Mouse (Mus musculus): ENCODE data around the gene Susd1.

Susd1 gene

GRCm38 (mm10) chr4:59381007-59381743, 57.3 kb downstream of the Susd1 start:
- peak; percentile 100 for DNase-seq (ENCODE audit: low read depth)

DNA sequence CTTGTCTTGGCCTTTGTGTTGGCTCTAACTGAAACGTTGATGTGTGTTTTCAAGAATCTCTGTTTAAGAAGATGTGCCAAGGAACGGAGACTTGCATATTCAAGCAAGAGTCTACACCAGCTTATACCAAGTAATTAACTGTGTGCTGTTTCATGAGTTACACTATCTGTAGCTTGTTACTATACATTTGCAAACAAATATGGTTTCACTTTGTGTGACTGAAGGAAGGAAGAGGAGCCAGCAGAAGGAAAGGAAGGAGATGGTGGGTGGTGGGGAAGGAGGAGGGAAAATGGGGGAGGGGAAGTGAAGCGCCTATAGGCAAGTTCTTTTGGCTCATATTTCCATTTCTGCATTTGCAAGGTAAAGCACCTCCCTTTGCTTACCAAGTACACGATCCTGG, 58.0 kb downstream of the Susd1 start:
- no peak for DNase-seq (ENCODE audit: low read depth)

GRCm38 (mm10) chr4:59379876-59380275, 58.6 kb downstream of the Susd1 start:
- DNase-seq (ENCODE audit: low read depth), result no peak

DNA sequence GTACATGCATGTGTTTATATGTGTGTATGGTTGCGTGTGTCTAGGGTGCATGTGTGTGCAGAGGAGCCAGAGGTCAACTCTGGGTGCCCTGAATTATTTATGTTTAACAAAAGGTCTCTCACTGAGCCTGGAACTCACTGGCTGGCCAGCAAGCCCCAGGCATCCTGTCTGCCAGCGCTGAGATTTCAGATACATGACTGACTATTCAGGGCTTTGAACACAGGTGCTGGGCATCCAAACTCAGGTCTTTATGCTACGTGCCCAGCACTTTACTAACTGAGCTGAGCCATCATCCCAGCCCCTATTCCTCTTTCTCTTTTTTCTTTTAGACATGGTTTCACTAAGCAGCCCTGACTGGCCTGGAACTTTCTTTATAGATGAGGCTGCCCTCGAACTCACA, 59.8 kb downstream of the Susd1 start:
- DNase-seq (ENCODE audit: low read depth), result no peak

GRCm38 (mm10) chr4:59374271-59374938, 64.0 kb downstream of the Susd1 start:
- DNase-seq (ENCODE audit: low read depth), result peak; percentile 65

DNA sequence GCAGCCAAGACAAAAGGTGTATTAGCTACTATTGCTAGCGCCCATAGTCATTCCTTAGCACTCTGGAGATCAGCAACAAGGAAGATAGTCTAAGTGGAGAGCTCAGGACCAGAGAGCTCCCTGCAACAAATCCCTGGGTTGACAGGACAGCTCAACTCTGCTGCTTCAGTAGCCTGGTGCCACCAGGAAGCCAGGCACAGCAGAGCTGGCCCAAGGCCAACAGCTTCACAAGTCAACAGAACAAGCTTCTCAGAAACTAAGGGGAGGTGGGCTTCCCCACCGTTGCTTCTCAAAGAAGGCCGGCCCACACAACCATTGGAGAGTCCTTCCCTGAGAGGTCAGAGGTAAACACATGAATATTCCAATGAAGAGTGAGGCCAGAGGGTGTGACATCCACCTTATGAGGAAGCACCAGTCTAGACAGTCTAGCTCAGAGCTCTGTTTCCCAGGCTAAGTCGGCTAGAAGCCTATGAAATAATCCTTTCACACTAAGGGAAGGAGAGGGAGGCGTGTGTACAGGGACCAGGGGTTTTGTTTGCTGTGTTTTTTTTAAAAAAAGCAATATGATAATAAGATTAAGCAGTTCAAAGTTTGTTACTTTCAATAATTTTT, 65.8 kb downstream of the Susd1 start:
- DNase-seq (ENCODE audit: low read depth), result no peak

DNA sequence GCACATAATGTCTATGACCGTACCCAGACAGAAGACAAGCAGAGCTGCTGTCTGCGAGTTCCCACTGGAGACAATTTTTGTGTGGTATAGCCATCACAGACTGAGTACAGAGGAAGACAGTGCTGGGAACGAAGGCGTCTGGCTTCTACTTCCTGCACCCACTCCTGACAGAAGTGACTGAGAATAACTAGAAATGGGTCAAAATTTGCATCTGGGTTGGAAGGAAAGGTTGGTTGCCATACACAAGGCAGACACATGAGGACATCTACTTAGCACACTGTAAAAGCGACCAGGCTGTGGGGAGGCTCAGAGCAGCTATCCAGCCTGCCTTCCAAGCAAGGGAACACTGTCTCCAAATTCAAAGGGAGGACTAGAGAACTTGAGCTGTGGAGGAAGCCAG, 66.5 kb downstream of the Susd1 start:
- DNase-seq (ENCODE audit: low read depth), result no peak

DNA sequence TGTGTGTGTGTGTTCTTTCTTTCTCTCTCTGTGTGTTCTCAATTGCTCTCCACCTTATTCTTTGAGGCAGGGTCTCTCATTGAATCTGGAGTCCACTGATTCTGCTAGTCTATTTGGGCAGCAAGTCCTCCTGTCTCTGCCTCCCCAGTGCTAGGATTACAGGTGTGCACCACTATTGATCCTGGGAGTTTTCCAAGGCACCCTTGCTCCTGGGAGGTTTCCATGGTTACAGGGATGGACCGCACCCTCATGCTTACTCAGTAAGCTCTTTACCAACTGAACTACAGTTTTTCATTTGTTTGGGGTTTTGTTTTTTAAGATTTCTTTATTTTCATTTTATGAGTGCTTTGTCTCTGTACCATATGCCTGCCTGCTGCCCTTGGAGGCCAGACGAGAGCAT, 68.5 kb downstream of the Susd1 start:
- DNase-seq (ENCODE audit: low read depth), result no peak

DNA sequence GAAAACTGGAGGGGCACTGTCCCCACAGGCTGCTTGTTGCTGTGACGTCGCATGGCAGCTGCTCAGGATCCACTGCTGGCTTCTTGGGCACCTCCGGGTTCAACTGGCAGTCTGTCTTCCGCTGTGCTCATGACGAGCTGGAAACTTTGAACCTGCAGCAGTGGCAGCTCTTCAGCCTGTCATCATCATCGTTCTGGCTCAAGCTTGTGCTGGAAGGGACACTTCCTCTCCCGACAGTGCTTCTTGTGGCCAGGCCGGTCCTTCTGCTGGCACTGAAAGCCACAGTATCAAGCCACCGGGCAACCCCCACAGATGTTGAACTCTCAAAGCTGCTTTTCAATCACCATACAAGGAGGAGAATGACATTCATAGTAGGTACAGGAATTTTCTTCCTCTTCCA, 70.3 kb downstream of the Susd1 start:
- DNase-seq (ENCODE audit: low read depth), result no peak

GRCm38 (mm10) chr4:59366206-59366605, 72.2 kb downstream of the Susd1 start:
- peak; percentile 59 for DNase-seq (ENCODE audit: low read depth)

DNA sequence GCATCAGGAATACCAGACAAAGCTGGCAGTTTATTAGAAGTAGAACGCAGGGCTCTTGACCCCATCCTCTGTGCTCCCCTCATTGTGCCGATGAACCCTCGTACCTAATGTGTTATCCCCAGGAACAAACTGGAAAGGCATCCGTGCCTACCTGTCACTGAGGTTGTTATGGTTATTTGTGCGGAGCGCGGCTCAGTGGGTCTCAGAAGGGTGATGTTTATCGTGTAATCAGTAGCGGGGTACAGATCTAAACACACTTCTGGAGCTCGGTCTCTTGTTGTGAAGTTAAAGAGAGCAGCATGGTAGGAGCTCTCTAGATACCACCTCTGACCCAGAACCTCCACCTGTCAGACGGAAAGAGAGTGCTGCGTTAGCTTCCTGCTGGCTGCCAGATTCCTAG, 72.9 kb downstream of the Susd1 start:
- no peak for DNase-seq (ENCODE audit: low read depth)

DNA sequence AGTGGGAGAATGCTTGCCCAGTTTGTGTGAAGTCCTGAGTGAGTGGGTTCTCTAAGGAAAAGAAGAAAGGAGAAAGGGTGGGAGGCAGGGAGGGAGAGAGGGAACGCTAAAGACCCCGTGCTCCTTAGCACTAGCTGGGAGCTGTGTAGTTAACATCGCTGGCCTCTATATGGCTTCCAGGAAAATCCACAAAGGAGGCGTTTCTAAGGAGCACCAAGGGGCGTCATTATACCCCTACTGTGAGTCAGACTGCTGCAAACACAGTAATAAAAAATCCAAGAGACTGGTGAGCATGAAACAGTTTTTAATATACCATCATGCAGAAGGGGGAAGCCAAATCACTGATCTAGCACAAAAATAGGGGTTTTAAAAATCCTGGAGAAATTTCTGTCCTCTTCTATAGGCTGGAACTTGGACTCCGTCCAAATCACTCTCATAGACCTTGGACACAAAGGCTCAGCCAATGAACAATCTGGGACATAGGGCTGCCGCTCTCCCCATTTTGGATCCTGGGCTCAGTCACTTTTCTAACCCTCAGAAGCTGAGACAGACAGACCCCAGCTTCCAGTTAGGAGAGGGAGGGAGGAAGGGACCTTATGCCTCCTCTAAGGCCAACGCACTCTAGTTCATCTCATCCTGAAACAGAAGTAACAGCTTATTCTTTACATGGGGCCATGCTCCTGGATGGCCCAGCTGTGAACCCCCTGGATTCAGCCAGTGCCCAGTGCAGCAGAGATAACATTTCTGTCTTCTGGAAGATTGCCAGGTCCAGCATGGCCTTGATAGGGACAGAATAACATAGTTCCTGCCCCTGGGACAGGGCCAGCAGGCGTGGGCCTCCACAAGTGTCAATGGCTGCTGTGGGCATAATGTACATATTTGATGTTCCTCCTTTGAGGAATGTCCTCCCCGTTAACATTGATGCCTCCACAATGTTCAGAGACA, 73.9 kb downstream of the Susd1 start:
- no peak for DNase-seq (ENCODE audit: low read depth)

- DNase-seq (ENCODE audit: low read depth), result no peak
Measured at GRCm38 (mm10) chr4:59363041-59363440, 75.4 kb downstream of the Susd1 start.

DNA sequence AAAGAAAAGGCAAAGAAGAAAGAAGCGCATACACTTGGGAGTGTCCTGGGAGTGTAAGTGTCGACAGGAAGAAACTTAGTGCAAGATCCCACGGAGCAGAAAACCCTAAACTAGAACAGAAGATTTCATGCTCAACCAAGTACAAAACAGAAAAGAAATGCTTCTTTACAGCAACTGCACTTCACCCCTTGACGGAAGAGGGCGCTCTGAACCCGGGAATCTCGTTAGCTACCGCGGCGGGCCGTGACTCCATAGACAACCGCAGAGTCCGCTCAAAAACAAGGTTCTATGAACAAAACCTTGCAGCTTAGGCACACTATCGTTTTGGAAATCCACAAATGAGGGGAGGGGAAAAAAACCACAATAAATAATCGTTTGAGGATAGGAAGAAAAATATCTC, 77.7 kb downstream of the Susd1 start:
- peak; percentile 92 for DNase-seq (ENCODE audit: low read depth)

DNA sequence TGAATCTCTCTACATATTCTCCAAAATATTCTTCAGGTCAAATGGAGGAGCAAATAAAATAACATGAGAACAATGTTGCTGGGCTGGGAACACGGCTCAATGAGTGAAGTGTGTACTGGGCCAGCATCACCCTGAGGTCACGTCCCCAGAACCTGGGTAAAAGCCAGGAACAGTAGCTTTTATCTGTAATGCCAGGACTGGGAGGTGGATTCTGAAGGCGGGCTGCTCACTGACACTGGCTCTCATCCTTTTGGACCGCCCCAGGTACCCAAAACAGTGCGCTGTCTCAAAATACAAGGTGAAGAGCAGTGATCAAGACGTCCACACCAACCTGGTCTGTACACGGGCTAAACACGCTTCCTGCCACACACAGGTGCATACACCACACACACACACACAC, 78.5 kb downstream of the Susd1 start:
- DNase-seq (ENCODE audit: low read depth), result no peak

GRCm38 (mm10) chr4:59358960-59359359, 79.5 kb downstream of the Susd1 start:
- DNase-seq (ENCODE audit: low read depth), result no peak

DNA sequence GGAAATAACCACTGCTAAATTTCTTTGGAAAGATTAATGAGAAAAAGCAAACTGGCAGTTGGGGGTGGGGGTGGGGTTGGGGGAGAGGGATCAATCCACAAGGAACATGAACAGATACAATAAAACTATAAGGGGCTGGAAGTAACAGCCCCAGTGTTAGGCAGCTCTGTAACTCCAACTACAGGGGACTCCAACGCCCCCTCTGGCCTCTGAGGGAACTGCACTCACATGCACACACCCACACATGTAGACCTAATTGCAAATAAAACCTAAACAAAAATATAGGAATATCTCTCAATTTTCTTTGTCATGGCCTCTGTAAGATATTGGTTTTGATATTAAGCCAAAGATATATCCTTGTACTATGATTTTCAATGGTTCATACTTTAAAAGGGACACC, 83.0 kb downstream of the Susd1 start:
- DNase-seq (ENCODE audit: low read depth), result no peak

GRCm38 (mm10) chr4:59354666-59355065, 83.8 kb downstream of the Susd1 start:
- no peak for DNase-seq (ENCODE audit: low read depth)

- no peak for DNase-seq (ENCODE audit: low read depth)
Measured at GRCm38 (mm10) chr4:59351938-59352337, 86.5 kb downstream of the Susd1 start.

DNA sequence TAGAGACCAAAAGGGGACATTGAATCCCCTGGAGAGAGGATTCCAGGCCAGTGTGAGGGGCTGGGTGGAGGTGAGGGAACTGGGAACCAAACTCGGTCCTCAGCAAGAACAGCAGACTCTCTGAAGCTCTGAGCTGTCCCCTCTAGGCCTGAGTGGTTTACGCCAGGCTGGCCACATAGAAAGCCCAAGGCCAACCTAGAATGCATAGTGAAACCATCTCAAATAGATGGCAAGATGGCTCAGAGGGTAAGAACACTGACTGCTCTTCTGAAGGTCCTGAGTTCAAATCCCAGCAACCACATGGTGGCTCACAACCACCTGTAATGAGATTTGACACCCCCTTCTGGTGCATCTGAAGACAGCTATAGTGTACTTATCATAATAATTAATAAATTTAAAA, 88.1 kb downstream of the Susd1 start:
- DNase-seq (ENCODE audit: low read depth), result no peak

DNA sequence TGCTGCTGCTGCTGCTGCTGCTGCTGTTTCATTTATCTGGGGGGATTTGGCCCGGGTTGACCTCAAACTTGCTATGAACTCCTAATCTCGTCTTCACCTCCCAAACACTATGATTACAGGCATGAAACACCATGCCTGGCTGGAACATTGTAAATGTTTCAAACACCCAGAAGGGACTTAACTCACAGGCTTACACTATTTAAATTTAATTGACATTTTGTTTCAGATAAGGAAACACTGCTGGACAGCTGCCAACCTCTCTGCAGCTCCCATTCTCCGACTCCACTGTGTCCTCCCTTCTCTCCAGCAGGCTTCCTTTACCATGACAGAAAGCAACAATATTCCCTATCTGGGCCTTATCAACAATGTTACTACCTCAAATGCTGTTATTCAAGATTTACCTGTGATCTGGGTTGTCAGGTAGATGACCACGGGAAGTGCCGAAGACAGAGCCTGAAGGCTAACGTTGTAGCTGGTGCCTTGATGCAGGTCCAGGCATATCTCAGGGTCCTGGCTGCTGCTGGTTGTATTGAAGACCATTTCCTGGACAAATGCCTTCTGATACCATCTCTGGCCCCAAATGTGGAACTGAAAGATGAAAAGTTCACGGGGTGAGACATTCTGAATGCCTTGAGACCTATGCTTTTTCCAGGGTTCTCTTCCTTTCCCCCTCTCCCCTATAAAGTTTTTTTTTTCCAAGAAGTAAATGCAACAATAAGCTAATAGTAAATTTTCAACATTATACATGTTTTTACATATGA, 88.8 kb downstream of the Susd1 start:
- no peak for DNase-seq (ENCODE audit: low read depth)

DNA sequence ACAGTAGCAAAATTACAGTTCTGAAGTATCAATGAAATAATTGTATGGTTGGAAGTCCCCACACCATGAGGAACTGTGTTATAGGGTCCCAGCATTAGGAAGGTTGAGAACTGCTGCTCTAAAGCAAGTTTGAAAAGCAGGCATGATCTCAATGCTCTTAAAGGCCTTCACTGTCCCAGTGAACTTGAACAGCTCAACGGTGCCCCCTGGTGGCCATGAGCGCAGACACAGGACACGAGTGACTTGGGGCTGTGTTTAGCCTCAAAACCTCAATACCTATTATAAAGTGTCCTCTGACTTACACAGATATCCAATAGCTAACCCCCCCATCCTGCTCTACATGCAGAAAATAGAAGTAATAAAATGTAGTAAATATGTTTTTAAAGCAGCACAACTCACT, 97.7 kb downstream of the Susd1 start:
- DNase-seq (ENCODE audit: low read depth), result peak; percentile 97

Measured in NIH3T3 (cell line).